Mouse (Mus musculus) hindbrain, embryonic 12.5 days (tissue): Measurements from ENCODE around the gene Gpsm1. TPM values are rescaled to one million over a fixed set of nuclear protein-coding genes. Genes with fewer than 3 reads are reported as not detected.

Experiments used
- ATAC-seq: fragments of 200-750 bp; cut with Nextera tagmentation; 2 replicates; pipeline ENCODE4 v1.8.0; 2017; ENCODE audit warnings: moderate TSS enrichment; ENCODE audit not compliant: low FRiP score
- H3K27ac ChIP-seq: fragments of 300-500 bp; sonication (generic); 2 replicates; pipeline ENCODE4 v1.5.1; 2016; ENCODE audit warnings: mild to moderate bottlenecking
- H3K27me3 ChIP-seq: fragments of 300-500 bp; sonication (generic); 2 replicates; pipeline ENCODE4 v1.6.1; 2016; ENCODE audit warnings: mild to moderate bottlenecking
- H3K36me3 ChIP-seq: fragments of 300-500 bp; sonication (generic); 2 replicates; pipeline ENCODE4 v1.6.1; 2016; ENCODE audit warnings: mild to moderate bottlenecking
- H3K4me1 ChIP-seq: fragments of 300-500 bp; sonication (generic); 2 replicates; pipeline ENCODE4 v1.6.1; 2016
- H3K4me2 ChIP-seq: fragments of 300-500 bp; sonication (generic); replicated peaks from 2 replicates; pipeline ENCODE4 v1.6.1; 2016; ENCODE audit warnings: mild to moderate bottlenecking
- H3K4me3 ChIP-seq: fragments of 300-500 bp; sonication (generic); 2 replicates; pipeline ENCODE4 v1.5.1; 2016; ENCODE audit warnings: mild to moderate bottlenecking
- H3K9ac ChIP-seq: fragments of 300-500 bp; sonication (generic); 2 replicates; pipeline ENCODE4 v1.6.1; 2016; ENCODE audit warnings: mild to moderate bottlenecking, moderate library complexity
- H3K9me3 ChIP-seq: fragments of 300-500 bp; sonication (generic); replicated peaks from 2 replicates; pipeline ENCODE4 v1.6.1; 2016; ENCODE audit warnings: mild to moderate bottlenecking
- WGBS: fragments of 180-500 bp; shearing (Covaris S2); methylation state at CpG from one replicate; pipeline ENCODE4 v1.1.7; 2016; 5-methylcytosine and 5-hydroxymethylcytosine counted together
- polyA plus RNA-seq: library from polyadenylated mRNA; unstranded; fragments of >200 nt; fragmentation: Nextera tagmentation; extraction: Ambion mirVana; gene quantifications from 2 replicates; pipeline ENCODE4 v1.2.1, GENCODE M21; 2016

The Gpsm1 gene
- polyA plus RNA-seq, 1 experiment from 2014 or later: 133 TPM

DNA sequence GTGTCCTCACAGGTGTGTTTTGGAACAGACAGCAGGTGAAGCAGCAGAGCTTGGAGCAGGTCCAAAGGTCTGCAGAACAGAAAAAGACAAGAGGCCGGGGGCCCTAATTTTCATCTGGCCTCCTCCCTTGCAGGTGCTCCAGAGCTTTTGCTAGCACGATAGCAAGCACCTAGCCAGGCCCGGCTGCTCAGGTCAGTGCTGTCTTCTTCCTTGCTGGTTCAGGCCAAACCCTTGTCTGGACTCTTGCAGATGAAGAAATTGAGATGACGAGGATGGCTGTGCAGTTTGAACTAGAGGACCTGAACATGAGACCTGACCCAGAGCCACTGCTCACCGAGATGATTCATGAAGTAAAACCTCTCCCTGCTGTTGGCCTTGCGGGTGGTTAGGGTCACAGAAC is 76.3 kb downstream of the Gpsm1 start:
- no peak for ATAC-seq
- Histone ChIP-seq H3K9ac (no peak overlapping the region), H3K9me3 (no peaks in the 10 kb centered on the region), H3K4me3 (no peak overlapping the region), H3K4me1 (peaks cover 22% of the 10 kb centered on the region), H3K27me3 (no peaks in the 10 kb centered on the region), H3K36me3 (peaks cover 75% of the 10 kb centered on the region), H3K27ac (no peak overlapping the region), H3K4me2 (no peak overlapping the region)
- WGBS: 94% methylated on average over 6 of the region's 6 CpGs

Other genes with a start within 250 kb of the Gpsm1 start
- gene Nacc2, start 192.3 kb upstream of the Gpsm1 start, polyA plus RNA-seq: 12.6 and 15.0 TPM in 2 replicates
- 8.7 and 12.0 TPM in 2 replicates for gene Lhx3, start 107.2 kb upstream of the Gpsm1 start, polyA plus RNA-seq
- 19.6 and 20.3 TPM in 2 replicates for gene Qsox2, start 78.0 kb upstream of the Gpsm1 start, polyA plus RNA-seq
- gene Ccdc187, start 21.0 kb upstream of the Gpsm1 start, polyA plus RNA-seq: 0.31 and 0.37 TPM in 2 replicates
- gene Dnlz, start 36.6 kb downstream of the Gpsm1 start, polyA plus RNA-seq: 33.2 and 34.7 TPM in 2 replicates
- 0.78 and 1.1 TPM in 2 replicates for gene Card9, start 45.4 kb downstream of the Gpsm1 start, polyA plus RNA-seq
- 36.2 and 37.3 TPM in 2 replicates for gene Snapc4, start 65.1 kb downstream of the Gpsm1 start, polyA plus RNA-seq
- 179 and 188 TPM in 2 replicates for gene Entr1, start 73.8 kb downstream of the Gpsm1 start, polyA plus RNA-seq
- 107 and 110 TPM in 2 replicates for gene Pmpca, start 73.8 kb downstream of the Gpsm1 start, polyA plus RNA-seq
- 31.4 and 35.4 TPM in 2 replicates for gene Inpp5e, start 93.7 kb downstream of the Gpsm1 start, polyA plus RNA-seq
- gene Sec16a, start 129.7 kb downstream of the Gpsm1 start, polyA plus RNA-seq: 32.3 and 35.3 TPM in 2 replicates
- 38.0 and 41.0 TPM in 2 replicates for gene Notch1, start 201.1 kb downstream of the Gpsm1 start, polyA plus RNA-seq